29 mouse cellular contexts compared by ENCODE assay signal in genomic region chr4:140204775-140205174, GRCm38 (mm10). TPM values are rescaled to one million over a fixed set of nuclear protein-coding genes. Genes with fewer than 3 reads are reported as not detected.
"Had no signal": no experiment of that assay in that cellular context is flagged by ENCODE, and none has a peak within 500 bp of the region (broad histone marks: within the 10 kb centered on the region; RNA-seq: fewer than 3 reads in every experiment).

No protein-coding gene starts in this region.

- DNase-seq: gastrocnemius, postnatal 14 days; gastrocnemius, postnatal 36 days; heart, adult 11 months; heart, adult 2 months; heart, postnatal 14 days; heart, postnatal 36 days; kidney, adult 11 months; kidney, adult 2 months; kidney, adult 9 months; kidney, postnatal 14 days; kidney, postnatal 36 days; layer of hippocampus, adult 9-11 months; layer of hippocampus, postnatal 36 days; left cerebral cortex, postnatal 4 days had no signal

- H3K9ac ChIP-seq: heart, embryonic 13.5 days; heart, embryonic 15.5 days; hindbrain, embryonic 15.5 days; kidney, embryonic 15.5 days; limb, embryonic 13.5 days; limb, embryonic 15.5 days; liver, embryonic 12.5 days; liver, embryonic 14.5 days had no signal

- H3K9me3 ChIP-seq: heart, embryonic 13.5 days; heart, embryonic 15.5 days; hindbrain, embryonic 15.5 days; kidney, embryonic 15.5 days; limb, embryonic 13.5 days; limb, embryonic 15.5 days; liver, embryonic 12.5 days had no signal

- ATAC-seq: intestine, embryonic 16.5 days; liver, embryonic 12.5 days had no signal

- H3K4me3 ChIP-seq: heart, adult 2 months; heart, embryonic 13.5 days; heart, embryonic 15.5 days; hindbrain, embryonic 15.5 days; kidney, embryonic 15.5 days; limb, embryonic 13.5 days; limb, embryonic 15.5 days; liver, embryonic 12.5 days had no signal

- H3K4me1 ChIP-seq: limb, embryonic 13.5 days; limb, embryonic 15.5 days; liver, embryonic 12.5 days had no signal

- H3K27me3 ChIP-seq: hindbrain, embryonic 15.5 days; liver, embryonic 12.5 days had no signal

- H3K27ac ChIP-seq: heart, adult 2 months; heart, embryonic 15.5 days; hindbrain, embryonic 15.5 days; hindbrain, postnatal 0 days; kidney, embryonic 15.5 days; kidney, postnatal 0 days; limb, embryonic 13.5 days; limb, embryonic 15.5 days; liver, embryonic 12.5 days; liver, embryonic 14.5 days had no signal

- H3K4me2 ChIP-seq: heart, embryonic 11.5 days; heart, embryonic 13.5 days; heart, embryonic 15.5 days; hindbrain, embryonic 15.5 days; kidney, embryonic 15.5 days; limb, embryonic 13.5 days; limb, embryonic 15.5 days; liver, embryonic 12.5 days had no signal

- H3K36me3 ChIP-seq: heart, embryonic 13.5 days; heart, embryonic 15.5 days; hindbrain, embryonic 15.5 days; kidney, embryonic 15.5 days; limb, embryonic 13.5 days; limb, embryonic 15.5 days; liver, embryonic 12.5 days had no signal

RNA-seq across cellular contexts. Expression of gene Igsf21, which starts 41.8 kb away (rescaled TPM):
- total RNA-seq: gastrocnemius, adult 18-20 months; hematopoietic stem cell, adult 5-6 weeks; liver, adult 2 months had no signal
- polyA plus RNA-seq: liver, adult 2 months had no signal
